Mouse (Mus musculus) CH12.LX (cell line): ENCODE results near the gene Camkmt. TPM values are rescaled to one million over a fixed set of nuclear protein-coding genes. Genes with fewer than 3 reads are reported as not detected.

Experiments
- DNase-seq: peaks from one replicate; pipeline ENCODE4 v3.0.0-alpha.2; 2013; ENCODE audit errors: extremely low read depth
- H3K27ac ChIP-seq: 2 replicates; pipeline ENCODE4 v1.5.1; 2012; ENCODE audit warnings: low read depth, mild to moderate bottlenecking, control low read depth, moderate library complexity; ENCODE audit not compliant: insufficient read depth
- H3K27me3 ChIP-seq: replicated peaks from 2 replicates; pipeline ENCODE3; 2012; ENCODE audit warnings: inconsistent platforms
- H3K36me3 ChIP-seq, 2 experiments: replicated peaks in 1 of 2; 2 replicates each; pipeline versions ENCODE3 to v1.6.1; 2012; ENCODE audit warnings: inconsistent platforms in 1 of 2, low read length in 1 of 2, mild to moderate bottlenecking in 1 of 2, mixed read lengths in 1 of 2, moderate library complexity in 1 of 2; ENCODE audit not compliant: control insufficient read depth in 1 of 2, insufficient read depth in 1 of 2
- H3K4me1 ChIP-seq, 2 experiments: 2 replicates each; pipeline ENCODE4 v1.6.1; 2012; ENCODE audit warnings: inconsistent platforms in 1 of 2, moderate library complexity in 1 of 2; ENCODE audit not compliant: insufficient read depth in 2 of 2, control insufficient read depth in 1 of 2
- H3K4me2 ChIP-seq: 2 replicates; pipeline ENCODE4 v1.6.1; 2012; ENCODE audit warnings: low read depth, mild to moderate bottlenecking, control low read depth; ENCODE audit not compliant: poor library complexity, insufficient read depth, severe bottlenecking
- H3K4me3 ChIP-seq, 3 experiments: fragments of 150-350 bp in 1 of 3; sonication (generic) in 1 of 3; replicated peaks in 1 of 3; 2 replicates each; pipeline versions ENCODE3 to v1.5.1; 2011 to 2012; ENCODE audit warnings: low read depth in 2 of 3, low read length in 2 of 3, mild to moderate bottlenecking in 2 of 3, moderate library complexity in 2 of 3, control low read depth in 1 of 3, improper control_type of control experiment in 1 of 3, inconsistent platforms in 1 of 3, mixed read lengths in 1 of 3; ENCODE audit not compliant: poor library complexity in 1 of 3
- H3K79me2 ChIP-seq: replicated peaks from 2 replicates; pipeline ENCODE4 v1.6.1; 2012; ENCODE audit warnings: mild to moderate bottlenecking, moderate library complexity; ENCODE audit not compliant: control insufficient read depth, poor library complexity, insufficient read depth, severe bottlenecking; ENCODE audit errors: extremely low read depth
- H3K9ac ChIP-seq: 2 replicates; pipeline ENCODE4 v1.6.1; 2012; ENCODE audit warnings: low read depth, mild to moderate bottlenecking, control low read depth, moderate library complexity; ENCODE audit not compliant: insufficient read depth
- H3K9me3 ChIP-seq: replicated peaks from 2 replicates; pipeline ENCODE3; 2012; ENCODE audit warnings: low read length, inconsistent platforms, mixed read lengths
- BHLHE40 ChIP-seq: IDR thresholded peaks from 2 replicates; pipeline ENCODE4 v1.6.1; 2011; ENCODE audit warnings: mild to moderate bottlenecking, low read depth, low read length, improper control_type of control experiment
- CHD1 ChIP-seq: IDR thresholded peaks from 2 replicates; pipeline ENCODE4 v1.6.1; 2012; ENCODE audit warnings: low read depth, low read length, improper control_type of control experiment, inconsistent platforms
- EP300 ChIP-seq: IDR thresholded peaks from 2 replicates; pipeline ENCODE4 v1.6.1; 2011; ENCODE audit warnings: low read length, improper control_type of control experiment
- ETS1 ChIP-seq: conservative IDR thresholded peaks from 2 replicates; pipeline ENCODE4 v1.6.1; 2012; ENCODE audit warnings: low read depth, mild to moderate bottlenecking, inconsistent platforms, low read length, improper control_type of control experiment, moderate library complexity
- IRF4 ChIP-seq: IDR thresholded peaks from 2 replicates; pipeline ENCODE4 v1.6.1; 2014; ENCODE audit warnings: low read depth, mild to moderate bottlenecking, inconsistent platforms, low read length, improper control_type of control experiment
- MAFK ChIP-seq: IDR thresholded peaks from 2 replicates; pipeline ENCODE4 v1.6.1; 2011; ENCODE audit warnings: low read length, improper control_type of control experiment; ENCODE audit not compliant: insufficient replicate concordance
- MXI1 ChIP-seq: IDR thresholded peaks from 2 replicates; pipeline ENCODE4 v1.6.1; 2011; ENCODE audit warnings: mild to moderate bottlenecking, low read depth, low read length, improper control_type of control experiment
- dilution Hi-C: fragments of 300-500 bp; cut with MboI; formaldehyde crosslinking; loops from 2 replicates; pipeline ENCODE4 v1.14.3; 2020; ENCODE audit warnings: low sequenced_read_pairs; ENCODE audit not compliant: extremely low pct_unique_long_range_greater_than_20kb, extremely low pct_ligation_motif_present
- in situ Hi-C: fragments of 300-500 bp; cut with MboI; formaldehyde crosslinking; loops from 3 replicates; pipeline ENCODE4 v1.14.3; 2019; ENCODE audit warnings: low sequenced_read_pairs, low pct_ligation_motif_present, low pct_unique_long_range_greater_than_20kb, mixed read lengths
- polyA plus RNA-seq: library from polyadenylated mRNA; unstranded; fragments of >175 nt; gene quantifications from 2 replicates; pipeline ENCODE4 v1.2.1, GENCODE M21; 2012; ENCODE audit warnings: low read depth; ENCODE audit not compliant: insufficient read length
- total RNA-seq, 2 experiments: library from RNA; depleted of rRNA; stranded (reverse); fragments of 300-350 nt in 1 of 2; fragments of >200 nt in 1 of 2; gene quantifications; 2 replicates each; pipeline ENCODE4 v1.2.3; 2012 to 2014

Camkmt gene
- total and polyA plus RNA-seq, 3 experiments, result 1.5 to 4.4 (median 1.8) TPM

- DNase-seq, result peak; percentile 40
- Histone ChIP-seq H3K4me2 (peak overlapping the region; percentile 93), H3K9me3 (no peaks in the 10 kb centered on the region), H3K27ac (no peak overlapping the region), H3K27me3 (no peaks in the 10 kb centered on the region), H3K4me3 (peak overlapping the region in 1 of 3 experiments; percentile 97), H3K9ac (no peak overlapping the region), H3K36me3 (peaks cover 2 to 6% of the 10 kb centered on the region in 2 experiments), H3K4me1 (peaks cover 12 to 44% of the 10 kb centered on the region in 2 experiments), H3K79me2 (no peaks in the 10 kb centered on the region)
- TF ChIP-seq CHD1 (no peak), EP300 (peak; percentile 66; the same call in 1 of the 2 replicates), IRF4 (peak; percentile 61)
- in situ Hi-C loops (no loop called here), dilution Hi-C loops (no loop called here)
Observed at GRCm38 (mm10) chr17:85091762-85092161, 1.4 kb downstream of the Camkmt start.

- H3K79me2 ChIP-seq, result no peaks in the 10 kb centered on the region
- H3K36me3 ChIP-seq, result peaks cover 4 to 26% of the 10 kb centered on the region in 2 experiments
- H3K4me2 ChIP-seq, result no peak overlapping the region
- TF ChIP-seq EP300 (peak; percentile 92), BHLHE40 (no peak), IRF4 (peak; percentile 89)
- no peaks in the 10 kb centered on the region for H3K27me3 ChIP-seq
- in situ Hi-C loops (no loop called here), dilution Hi-C loops (no loop called here)
- H3K9me3 ChIP-seq, result peaks cover 16% of the 10 kb centered on the region
- peaks cover 9 to 22% of the 10 kb centered on the region in 2 experiments for H3K4me1 ChIP-seq
- DNase-seq, result peak; percentile 69
- H3K4me3 ChIP-seq, result no peak overlapping the region
- H3K9ac ChIP-seq, result no peak overlapping the region
- no peak overlapping the region for H3K27ac ChIP-seq
Observed at GRCm38 (mm10) chr17:85096396-85096795, 6.0 kb downstream of the Camkmt start.

GRCm38 (mm10) chr17:85098677-85099323 lies 8.4 kb downstream of the Camkmt start:
- no peak for TF ChIP-seq ETS1
- TF ChIP-seq MAFK, result peak; percentile 56; the same call in 1 of the 2 replicates
- no peak for TF ChIP-seq MXI1
- TF ChIP-seq, all 38 proteins: peak for 1
- no peak overlapping the region for H3K4me3 ChIP-seq
- DNase-seq, result peak; percentile 33
- H3K4me1 ChIP-seq, result peaks cover 4 to 11% of the 10 kb centered on the region in 2 experiments
- no peaks in the 10 kb centered on the region for H3K79me2 ChIP-seq
- H3K9ac ChIP-seq, result no peak overlapping the region
- peaks cover 4 to 29% of the 10 kb centered on the region in 2 experiments for H3K36me3 ChIP-seq
- no peak overlapping the region for H3K27ac ChIP-seq
- no peak overlapping the region for H3K4me2 ChIP-seq
- H3K9me3 ChIP-seq, result peaks cover 16% of the 10 kb centered on the region
- dilution Hi-C loops, result no loop called here
- no peaks in the 10 kb centered on the region for H3K27me3 ChIP-seq
- in situ Hi-C loops, result no loop called here
